Mouse (Mus musculus) NIH3T3 (cell line): ENCODE measurements around the gene Aifm1.

ENCODE experiments used
- DNase-seq: peaks from one replicate; pipeline ENCODE4 v3.0.0-alpha.2; 2012; ENCODE audit warnings: low read depth

The Aifm1 gene

GRCm38 (mm10) chrX:48513166-48513807 lies at the start of gene Aifm1:
Gene Aifm1, minus strand, starts transcription at chrX:48513563.
- DNase-seq, result peak; percentile 95

- peak; percentile 86 for DNase-seq
Measured at GRCm38 (mm10) chrX:48532175-48532574, 18.8 kb upstream of the Aifm1 start.

GRCm38 (mm10) chrX:48526435-48526834 lies 13.1 kb upstream of the Aifm1 start:
- peak; percentile 74 for DNase-seq

DNA sequence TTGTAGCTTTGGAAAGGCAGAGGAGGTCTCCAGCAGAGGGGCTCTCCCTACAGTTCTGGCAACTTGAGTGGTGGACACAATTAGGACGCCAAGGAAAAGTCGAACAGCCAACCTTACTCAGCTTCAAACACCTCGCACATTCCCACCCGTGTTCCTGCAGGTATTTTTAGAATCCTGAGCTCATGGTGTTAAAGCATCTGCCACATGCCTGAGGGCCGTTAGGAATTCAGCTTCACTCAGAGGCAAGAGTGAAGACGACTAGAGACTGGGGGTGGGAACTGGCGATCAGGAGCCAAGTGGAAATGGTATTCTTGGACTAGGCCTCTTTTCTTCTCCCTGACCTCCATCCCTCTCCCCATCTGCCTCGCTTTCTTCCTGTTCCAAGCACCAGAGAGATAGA lies 12.5 kb upstream of the Aifm1 start:
- peak; percentile 41 for DNase-seq

- DNase-seq, result peak; percentile 18
Measured at GRCm38 (mm10) chrX:48525332-48525731, 12.0 kb upstream of the Aifm1 start.

DNA sequence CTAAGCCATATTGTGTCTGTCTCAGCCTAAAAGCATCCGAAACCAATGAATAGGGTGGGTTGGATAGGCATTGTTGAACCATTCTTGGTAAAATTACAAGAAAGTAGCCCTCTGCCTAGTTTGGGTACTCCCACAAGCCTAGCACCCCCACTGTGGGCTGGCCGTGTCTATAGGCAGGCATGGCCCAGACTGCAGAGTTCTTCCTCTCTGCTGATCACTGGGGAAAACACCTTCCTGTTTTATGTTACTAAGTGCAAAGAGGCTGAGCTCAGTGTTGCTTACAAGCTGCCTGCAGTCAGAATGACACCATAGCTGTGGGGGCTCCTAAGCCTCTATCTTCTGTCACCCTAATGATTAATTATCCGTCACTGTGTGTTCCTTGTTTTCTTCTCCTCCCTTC lies 10.1 kb upstream of the Aifm1 start:
- DNase-seq, result no peak

GRCm38 (mm10) chrX:48521651-48522050 lies 8.3 kb upstream of the Aifm1 start:
- DNase-seq, result no peak

DNA sequence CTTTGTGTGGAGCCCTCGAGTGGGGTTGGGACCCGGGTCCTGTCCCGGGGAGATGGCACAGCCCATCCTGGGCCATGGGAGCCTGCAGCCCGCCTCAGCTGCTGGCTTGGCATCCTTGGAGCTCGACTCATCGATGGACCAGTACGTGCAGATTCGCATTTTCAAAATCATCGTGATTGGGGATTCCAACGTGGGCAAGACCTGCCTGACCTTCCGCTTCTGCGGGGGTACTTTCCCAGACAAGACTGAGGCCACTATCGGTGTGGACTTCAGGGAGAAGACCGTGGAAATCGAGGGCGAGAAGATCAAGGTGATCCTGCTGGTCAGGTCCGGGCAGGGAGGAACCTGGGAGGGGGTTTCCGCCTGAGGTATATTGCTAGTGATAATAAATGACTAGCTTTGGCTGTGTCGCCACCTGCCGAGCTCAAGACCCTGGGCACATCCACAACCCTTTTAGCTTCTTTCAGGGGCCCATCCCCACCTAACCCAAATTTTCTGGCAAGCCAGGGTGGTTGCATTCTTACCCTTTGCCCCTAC lies 6.3 kb upstream of the Aifm1 start:
- no peak for DNase-seq

DNA sequence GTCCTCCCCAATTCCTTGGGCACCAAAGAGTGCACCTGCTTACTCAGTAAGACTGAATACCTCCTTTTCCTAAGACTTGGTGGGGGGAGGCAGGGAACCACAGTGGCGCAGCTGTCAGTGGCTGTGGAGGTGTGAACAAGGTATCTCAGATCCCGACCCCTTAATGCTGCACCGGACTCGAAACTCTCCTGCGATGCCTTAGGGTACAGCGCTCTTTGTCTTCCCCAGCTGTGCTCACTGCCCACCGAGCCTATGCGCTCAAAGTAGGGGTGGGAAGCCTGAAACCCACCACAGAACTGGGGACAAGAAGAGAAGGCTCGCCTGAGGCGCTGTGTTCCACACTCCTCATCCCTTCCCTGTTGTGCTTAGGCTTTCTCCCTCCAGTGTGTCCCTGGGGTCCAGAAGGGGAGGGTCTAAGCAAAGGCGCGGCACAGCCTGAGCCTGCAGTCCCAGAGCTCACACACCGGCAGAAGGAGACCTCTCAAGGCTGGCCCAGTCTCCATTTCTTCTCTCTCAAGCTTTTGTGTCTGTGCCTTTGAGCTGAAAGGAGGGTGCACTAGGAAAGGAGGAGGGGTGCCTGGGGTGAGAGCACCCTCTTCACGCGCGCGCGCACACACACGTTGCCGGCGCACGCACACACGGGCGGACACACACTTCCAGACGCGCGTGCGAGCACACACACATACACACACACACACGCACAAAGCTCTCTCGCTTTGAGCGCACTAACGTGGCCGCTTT lies 5.6 kb upstream of the Aifm1 start, which contains the start of gene Rab33a:
TSS of gene Rab33a (plus strand) at position 478 of the 741 bp plus-strand sequence.
- DNase-seq, result no peak

- DNase-seq, result no peak
Measured at GRCm38 (mm10) chrX:48518211-48518807, 4.9 kb upstream of the Aifm1 start.

GRCm38 (mm10) chrX:48513824-48514223 lies 461 bp upstream of the Aifm1 start:
- peak; percentile 60 for DNase-seq

DNA sequence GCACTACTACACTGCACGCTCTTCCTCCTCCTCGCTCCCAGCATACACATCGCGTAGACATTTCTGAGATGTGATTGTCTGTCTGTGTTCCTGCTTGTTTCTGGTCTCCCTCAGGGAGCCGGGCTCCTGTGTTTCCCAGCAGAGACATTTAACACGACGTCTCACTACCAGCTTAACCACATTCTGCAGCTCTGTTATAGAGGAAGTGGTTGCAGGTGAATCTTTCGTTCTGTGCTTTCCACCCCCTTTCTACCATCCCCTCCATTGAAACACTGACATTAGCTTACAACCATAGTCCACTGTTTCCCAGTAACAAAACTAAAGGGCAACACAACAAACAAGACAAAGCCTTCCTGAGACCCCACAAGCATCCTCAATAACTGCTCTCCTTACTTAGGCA lies 19.6 kb downstream of the Aifm1 start:
- no peak for DNase-seq

GRCm38 (mm10) chrX:48481687-48482086 lies 31.7 kb downstream of the Aifm1 start:
- DNase-seq, result no peak

DNA sequence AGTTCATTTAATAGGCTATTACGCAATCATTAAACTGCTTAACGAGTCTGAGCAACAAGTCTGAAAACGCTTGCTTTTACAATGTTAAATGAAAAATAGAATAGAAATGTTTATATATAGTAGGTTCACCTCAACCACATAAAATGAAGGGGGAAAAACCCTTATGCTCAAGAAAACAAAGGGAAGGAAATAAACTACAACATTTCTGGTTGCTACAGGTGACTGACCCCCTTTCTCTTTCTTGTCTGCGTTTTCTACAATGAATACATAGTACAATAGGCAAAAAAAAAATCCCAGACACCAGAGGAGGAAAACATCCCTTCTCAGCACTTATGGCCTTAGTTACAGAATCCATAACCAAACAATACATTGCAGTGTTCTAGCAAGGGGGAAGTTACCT lies 32.3 kb downstream of the Aifm1 start:
- DNase-seq, result no peak

GRCm38 (mm10) chrX:48467355-48467946 lies 45.9 kb downstream of the Aifm1 start:
- peak; percentile 42 for DNase-seq

DNA sequence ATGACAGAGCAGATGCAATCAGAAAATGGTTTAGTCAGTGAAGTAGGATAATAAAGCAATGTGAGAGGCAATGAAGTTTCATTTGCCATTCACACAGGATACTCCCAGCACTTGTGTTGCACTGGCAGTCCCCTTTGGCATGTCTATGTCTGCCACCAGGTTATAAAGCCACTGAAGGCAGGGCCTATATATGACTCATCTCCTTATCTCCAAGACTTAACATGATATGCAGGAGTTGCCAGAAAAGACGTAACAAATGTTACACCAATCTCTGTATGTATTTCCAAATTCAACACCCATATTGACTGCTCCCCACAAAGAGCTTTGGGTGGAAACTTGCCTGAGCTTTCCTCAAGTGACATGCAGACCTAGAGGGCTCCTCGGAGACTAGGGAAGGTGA lies 47.2 kb downstream of the Aifm1 start:
- peak; percentile 8 for DNase-seq

DNA sequence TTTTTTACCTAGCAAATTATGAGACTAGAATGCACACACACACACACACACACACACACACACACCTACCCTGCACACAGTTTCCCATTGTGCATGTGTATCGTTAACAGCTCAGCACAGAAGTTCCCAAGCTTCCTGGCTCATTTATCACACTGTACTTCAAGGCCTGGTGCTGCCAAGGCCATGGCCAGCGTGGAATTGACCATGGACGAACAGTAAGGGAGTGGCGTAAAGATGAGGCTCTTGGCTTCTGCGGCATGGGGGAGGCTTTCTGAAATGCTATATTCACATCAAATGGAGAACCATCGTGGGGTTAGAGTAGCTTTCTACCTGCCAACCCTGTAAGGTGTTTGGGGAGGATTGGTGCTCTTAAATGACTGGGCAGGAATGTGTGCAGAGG lies 48.9 kb downstream of the Aifm1 start:
- DNase-seq, result no peak

GRCm38 (mm10) chrX:48463636-48464035 lies 49.7 kb downstream of the Aifm1 start:
- peak; percentile 20 for DNase-seq

- peak; percentile 91 for DNase-seq
Measured at GRCm38 (mm10) chrX:48462754-48463507, 50.4 kb downstream of the Aifm1 start, which contains the start of gene Elf4. Gene Elf4, minus strand, starts transcription at chrX:48463132.

GRCm38 (mm10) chrX:48462297-48462696 lies 51.1 kb downstream of the Aifm1 start:
- peak; percentile 63 for DNase-seq

DNA sequence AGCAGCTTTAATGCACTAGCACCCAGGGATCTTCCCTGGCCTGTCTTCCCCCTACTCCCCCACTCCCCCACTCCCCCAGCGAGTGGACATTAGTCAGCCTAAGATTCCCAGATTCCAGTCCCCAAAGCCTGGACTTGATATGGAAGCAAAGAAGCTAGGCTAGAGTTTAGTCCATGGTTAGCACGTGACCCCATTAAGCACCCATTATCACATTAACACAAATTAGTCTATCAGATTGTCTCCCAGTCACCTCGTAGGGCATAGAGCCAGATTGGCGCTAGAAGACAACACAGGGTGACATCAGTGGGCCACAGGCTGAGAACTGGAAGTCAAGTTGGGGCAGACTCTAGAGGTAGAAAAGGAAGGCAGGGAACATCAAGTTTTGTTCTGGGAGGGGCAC lies 52.4 kb downstream of the Aifm1 start:
- peak; percentile 5 for DNase-seq

DNA sequence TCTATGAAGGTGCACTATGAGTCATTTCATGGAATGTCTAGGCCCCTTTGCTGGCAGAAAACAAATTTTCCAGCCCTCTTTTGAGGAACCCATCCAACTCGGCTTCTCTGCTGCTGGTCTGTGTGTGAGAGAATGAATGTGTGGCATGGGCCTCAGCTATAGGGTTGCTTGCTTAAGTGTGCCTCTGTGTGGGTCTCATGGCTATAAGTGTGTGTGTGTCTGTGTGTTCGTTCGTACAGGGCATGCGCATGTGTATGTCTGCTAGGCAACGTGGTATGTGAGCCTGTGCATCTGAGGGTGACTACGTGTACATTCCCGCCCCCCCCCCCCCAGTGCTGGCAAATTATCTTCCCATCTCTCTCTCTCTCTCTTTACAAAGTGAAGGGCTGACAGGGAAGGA lies 52.9 kb downstream of the Aifm1 start:
- peak; percentile 61 for DNase-seq
